Mouse (Mus musculus) erythroblast, embryonic 14.5 days (primary cell): ENCODE data around the gene Elovl5.

Experiments used
- GATA1 ChIP-seq: IDR thresholded peaks from 2 replicates; pipeline ENCODE4 v1.6.1; 2012; ENCODE audit warnings: low read length, inconsistent platforms, mixed read lengths
- TAL1 ChIP-seq: IDR thresholded peaks from 3 replicates; pipeline ENCODE4 v1.6.1; 2012; ENCODE audit warnings: low read length, inconsistent platforms, mixed read lengths

- TF ChIP-seq GATA1 (peak; percentile 83), TAL1 (peak; percentile 76)
Observed at GRCm38 (mm10) chr9:77993538-77994255, 76.5 kb downstream of the Elovl5 start.
